In the genomic region with DNA sequence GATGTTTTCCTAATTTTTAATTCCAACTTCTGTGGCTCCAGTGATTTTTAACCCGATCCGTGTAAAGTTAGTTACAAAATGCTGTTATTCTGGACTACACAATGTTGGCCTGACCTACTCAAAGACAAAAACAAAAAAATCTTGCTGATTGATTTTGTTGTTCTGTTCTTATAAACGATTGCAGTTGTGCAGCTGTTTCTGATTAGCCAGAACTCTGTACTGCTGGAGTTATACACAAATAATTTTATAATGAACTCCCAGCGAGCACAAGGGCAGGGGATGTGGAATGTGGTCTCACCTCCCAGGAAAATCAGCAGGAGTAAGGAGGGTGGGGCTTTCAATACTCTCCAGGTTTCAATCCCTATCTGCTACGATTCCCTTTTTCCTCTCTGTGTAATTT, we compare ENCODE assay signal across 14 mouse cellular contexts.
"Had no signal": no experiment of that assay in that cellular context is flagged by ENCODE, and none has a peak within 500 bp of the region (broad histone marks: within the 10 kb centered on the region; RNA-seq: fewer than 3 reads in every experiment).

No protein-coding gene starts in this region.

- ATAC-seq: liver, postnatal 0 days; midbrain, embryonic 16.5 days had no signal

- H3K9me3 ChIP-seq: liver, embryonic 13.5 days; lung, embryonic 15.5 days; midbrain, embryonic 12.5 days; neural tube, embryonic 13.5 days; stomach, embryonic 15.5 days had no signal

- H3K4me2 ChIP-seq: liver, embryonic 13.5 days; lung, embryonic 15.5 days; midbrain, embryonic 12.5 days; neural tube, embryonic 13.5 days; stomach, embryonic 15.5 days had no signal

- H3K27ac ChIP-seq: left cerebral cortex, adult 2 months; liver, embryonic 13.5 days; lung, embryonic 15.5 days; macrophage; midbrain, embryonic 12.5 days; neural tube, embryonic 13.5 days; stomach, embryonic 15.5 days had no signal

- H3K9ac ChIP-seq: liver, embryonic 13.5 days; liver, postnatal 0 days; lung, embryonic 15.5 days; midbrain, embryonic 12.5 days; neural tube, embryonic 13.5 days; stomach, embryonic 15.5 days had no signal

- H3K4me3 ChIP-seq: left cerebral cortex, adult 2 months; liver, embryonic 13.5 days; lung, embryonic 15.5 days; midbrain, embryonic 12.5 days; neural tube, embryonic 13.5 days; stomach, embryonic 15.5 days had no signal

- DNase-seq: kidney, postnatal 10 days; liver; liver, embryonic 13.5 days; liver, postnatal 0 days; lung, postnatal 14 days; retina, postnatal 1 day; thymus, postnatal 36 days had no signal

- H3K36me3 ChIP-seq: liver, embryonic 13.5 days; lung, embryonic 15.5 days; midbrain, embryonic 12.5 days; neural tube, embryonic 13.5 days; stomach, embryonic 15.5 days had no signal

- H3K27me3 ChIP-seq: liver, embryonic 13.5 days; lung, embryonic 15.5 days; midbrain, embryonic 12.5 days; neural tube, embryonic 13.5 days; stomach, embryonic 15.5 days had no signal
